Mouse (Mus musculus) liver, postnatal 0 days (tissue): ENCODE data around the gene Hoxd10.

Experiments
- CTCF ChIP-seq: sonication (generic); IDR thresholded peaks from 2 replicates; pipeline ENCODE4 v1.5.1; 2016; ENCODE audit warnings: antibody characterized with exemption, low read depth
- EP300 ChIP-seq: IDR thresholded peaks from 2 replicates; pipeline ENCODE4 v1.6.1; 2016; ENCODE audit warnings: antibody characterized with exemption, low read depth, mild to moderate bottlenecking

DNA sequence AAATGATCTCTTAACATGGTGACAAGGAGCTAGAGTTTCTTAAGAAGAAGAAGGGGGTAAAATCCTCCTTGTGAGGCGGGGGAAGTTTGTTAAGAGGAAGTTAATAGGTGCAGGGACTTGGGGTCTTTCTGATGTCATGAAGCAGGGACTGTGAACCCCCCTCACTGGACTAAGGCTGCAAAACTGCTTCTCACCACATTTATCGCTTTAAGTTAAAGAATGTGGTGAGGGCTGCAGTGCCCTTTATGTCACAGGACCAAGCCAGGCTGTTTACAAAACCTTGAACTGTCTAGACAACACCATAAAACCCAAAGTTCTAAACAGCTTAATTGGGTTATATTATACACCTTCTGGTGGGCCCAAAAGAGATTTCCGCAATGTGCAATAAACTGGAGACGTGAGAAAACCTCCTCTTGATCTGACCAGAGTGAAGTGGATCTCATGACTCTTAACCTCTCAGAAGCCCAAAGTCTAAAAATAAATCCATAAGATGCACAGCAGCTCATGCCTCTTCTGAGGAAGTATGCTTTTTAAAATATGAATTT lies 6.6 kb upstream of the Hoxd10 start:
- TF ChIP-seq CTCF (no peak), EP300 (no peak)
